Mouse (Mus musculus): ENCODE results near the gene Selenow.

The Selenow gene

GRCm38 (mm10) chr7:15905861-15906260 is 16.3 kb downstream of the Selenow start:
- no peak for DNase-seq (ENCODE audit: low spot score)

- no peak for DNase-seq (ENCODE audit: low spot score)
Observed at GRCm38 (mm10) chr7:15901366-15902048, 20.7 kb downstream of the Selenow start.

- DNase-seq (ENCODE audit: low spot score) = no peak
Observed at GRCm38 (mm10) chr7:15894251-15894650, 28.0 kb downstream of the Selenow start.

- no peak for DNase-seq (ENCODE audit: low spot score)
Observed at GRCm38 (mm10) chr7:15884127-15884526, 38.1 kb downstream of the Selenow start.

GRCm38 (mm10) chr7:15882317-15882716 is 39.9 kb downstream of the Selenow start, which contains the start of gene Crxos:
Gene Crxos, plus strand, starts transcription at chr7:15882617.
- no peak for DNase-seq (ENCODE audit: low spot score)

- DNase-seq (ENCODE audit: low spot score) = no peak
Observed at GRCm38 (mm10) chr7:15881831-15882230, 40.4 kb downstream of the Selenow start.

GRCm38 (mm10) chr7:15881388-15881787 is 40.8 kb downstream of the Selenow start:
- no peak for DNase-seq (ENCODE audit: low spot score)

- DNase-seq (ENCODE audit: low spot score) = no peak
Observed at GRCm38 (mm10) chr7:15879756-15880155, 42.4 kb downstream of the Selenow start, which contains the start of gene Crx. Gene Crx, minus strand, starts transcription at chr7:15879968.

Data from c-Kit-positive CD71-positive TER-119-positive erythroid progenitor cells, embryonic 14.5 days (primary cell).